Mouse (Mus musculus) bone marrow, adult 2 months (tissue): Measurements from ENCODE around the gene Borcs6.
"Not testable (repeated sequence)": the region's sequence is repeated elsewhere in the genome, so short reads cannot be mapped to it uniquely, and the experiment has no call there.

ENCODE experiments used
- CTCF ChIP-seq: fragments of 200-500 bp; IDR thresholded peaks from 2 replicates; pipeline ENCODE4 v1.5.1; 2011; ENCODE audit warnings: low read length, control low read depth; ENCODE audit not compliant: control insufficient read depth, insufficient read depth
- POLR2A ChIP-seq: fragments of 200-500 bp; IDR thresholded peaks from 2 replicates; pipeline ENCODE4 v1.6.1; 2011; ENCODE audit warnings: low read depth, mild to moderate bottlenecking, control low read depth, low read length, borderline replicate concordance; ENCODE audit not compliant: control insufficient read depth

DNA sequence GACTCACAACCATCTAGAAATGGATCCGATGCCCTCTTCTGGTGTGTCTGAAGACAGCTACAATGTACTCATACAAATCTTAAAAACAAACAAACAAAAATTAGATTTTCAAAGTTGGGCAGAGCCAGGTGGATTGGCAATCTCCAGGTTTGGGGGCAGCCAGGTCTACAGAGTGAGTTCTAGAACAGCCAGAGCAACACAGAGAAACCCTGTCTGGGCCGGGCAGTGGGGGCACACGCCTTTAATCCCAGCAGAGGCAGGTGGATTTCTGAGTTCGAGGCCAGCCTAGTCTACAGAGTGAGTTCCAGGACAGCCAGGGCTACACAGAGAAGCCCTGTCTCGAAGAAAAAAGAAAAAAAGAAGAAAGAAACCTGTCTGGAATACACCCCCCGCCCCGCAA, 34.3 kb downstream of the Borcs6 start:
- not testable (repeated sequence) for TF ChIP-seq CTCF, POLR2A
